Mouse (Mus musculus) left cerebral cortex, postnatal 10 days (tissue): ENCODE results near the gene Upk3a. TPM values are rescaled to one million over a fixed set of nuclear protein-coding genes. Genes with fewer than 3 reads are reported as not detected.
"Not testable (repeated sequence)": the region's sequence is repeated elsewhere in the genome, so short reads cannot be mapped to it uniquely, and the experiment has no call there.

Experiments used
- DNase-seq, 2 experiments: peaks; one replicate each; pipeline ENCODE4 v3.0.0; 2021 to 2022; ENCODE audit warnings: low spot score in 2 of 2, mixed read lengths in 1 of 2; ENCODE audit errors: extremely low spot score in 1 of 2
- intact Hi-C: fragments of 180-260 bp; cut with DNase I; formaldehyde crosslinking; loops from one replicate; pipeline ENCODE4 v1.15.1; 2025
- total RNA-seq, 2 experiments: library from RNA; stranded (reverse); gene quantifications; 2 replicates each; pipeline ENCODE4 v1.2.3; 2021

Gene Upk3a
- total RNA-seq, 2 experiments from 2014 or later = 0.32 to 0.65 TPM

GRCm38 (mm10) chr15:84995967-84996366 lies 21.0 kb upstream of the Upk3a start:
- intact Hi-C loops = loop anchor here (5.0 kb wide), 1 partner anchor 76 kb away; no protein-coding TSS in a partner anchor
- DNase-seq = peak in 1 of 2 experiments; percentile 82

GRCm38 (mm10) chr15:84997768-84998454 lies 19.0 kb upstream of the Upk3a start:
- intact Hi-C loops = loop anchor here (5.0 kb wide), 1 partner anchor 74 kb away; no protein-coding TSS in a partner anchor
- no peak for DNase-seq

GRCm38 (mm10) chr15:84999911-85000310 lies 17.0 kb upstream of the Upk3a start:
- intact Hi-C loops = loop anchor here (5.0 kb wide), 2 partner anchors 42 to 72 kb away; no protein-coding TSS in a partner anchor
- no peak for DNase-seq

GRCm38 (mm10) chr15:85000984-85001982 lies 15.7 kb upstream of the Upk3a start:
- DNase-seq = peak in 1 of 2 experiments; percentile 87
- intact Hi-C loops = loop anchor here (5.0 kb wide), 1 partner anchor 41 kb away; no protein-coding TSS in a partner anchor

GRCm38 (mm10) chr15:85009666-85010065 lies 7.3 kb upstream of the Upk3a start:
- DNase-seq = no peak
- intact Hi-C loops = no loop called here

- intact Hi-C loops = no loop called here
Measured at GRCm38 (mm10) chr15:85011895-85012661, 4.9 kb upstream of the Upk3a start.

GRCm38 (mm10) chr15:85012662-85013054 lies 4.3 kb upstream of the Upk3a start:
- intact Hi-C loops = no loop called here
- DNase-seq = no peak

More at GRCm38 (mm10) chr15:85011895-85012661, 4.9 kb upstream of the Upk3a start:
- DNase-seq = peak in 1 of 2 experiments; percentile 53

GRCm38 (mm10) chr15:85015771-85016170 lies 1.2 kb upstream of the Upk3a start:
- DNase-seq = peak; percentile 47 to 51

GRCm38 (mm10) chr15:85022211-85022610 lies 5.3 kb downstream of the Upk3a start:
- intact Hi-C loops = no loop called here

More at GRCm38 (mm10) chr15:85015771-85016170, 1.2 kb upstream of the Upk3a start:
- intact Hi-C loops = no loop called here

GRCm38 (mm10) chr15:85026197-85026596 lies 9.3 kb downstream of the Upk3a start:
- DNase-seq = no peak
- intact Hi-C loops = no loop called here

More at GRCm38 (mm10) chr15:85022211-85022610, 5.3 kb downstream of the Upk3a start:
- DNase-seq = no peak

- intact Hi-C loops = no loop called here
- DNase-seq = no peak
Measured at GRCm38 (mm10) chr15:85027740-85028139, 10.8 kb downstream of the Upk3a start.

GRCm38 (mm10) chr15:85028648-85029047 lies 11.7 kb downstream of the Upk3a start, which contains the start of gene Fam118a:
Gene Fam118a (plus strand): TSS chr15:85028948.
- DNase-seq, intact Hi-C loops: not testable (repeated sequence)

GRCm38 (mm10) chr15:85030643-85031042 lies 13.7 kb downstream of the Upk3a start:
- DNase-seq, intact Hi-C loops: not testable (repeated sequence)

GRCm38 (mm10) chr15:85031866-85032265 lies 14.9 kb downstream of the Upk3a start:
- DNase-seq = no peak
- intact Hi-C loops = no loop called here

GRCm38 (mm10) chr15:85033916-85034315 lies 17.0 kb downstream of the Upk3a start:
- DNase-seq, intact Hi-C loops: not testable (repeated sequence)

- DNase-seq = peak; percentile 95 to 97
- intact Hi-C loops = no loop called here
Measured at GRCm38 (mm10) chr15:85036566-85037342, 19.8 kb downstream of the Upk3a start.

- DNase-seq = no peak
Measured at GRCm38 (mm10) chr15:85037343-85037690, 20.4 kb downstream of the Upk3a start.

More at GRCm38 (mm10) chr15:85037343-85037690, 20.4 kb downstream of the Upk3a start:
- intact Hi-C loops = no loop called here
